Comparison of ENCODE assay signal across 8 mouse cellular contexts in the genomic region with DNA sequence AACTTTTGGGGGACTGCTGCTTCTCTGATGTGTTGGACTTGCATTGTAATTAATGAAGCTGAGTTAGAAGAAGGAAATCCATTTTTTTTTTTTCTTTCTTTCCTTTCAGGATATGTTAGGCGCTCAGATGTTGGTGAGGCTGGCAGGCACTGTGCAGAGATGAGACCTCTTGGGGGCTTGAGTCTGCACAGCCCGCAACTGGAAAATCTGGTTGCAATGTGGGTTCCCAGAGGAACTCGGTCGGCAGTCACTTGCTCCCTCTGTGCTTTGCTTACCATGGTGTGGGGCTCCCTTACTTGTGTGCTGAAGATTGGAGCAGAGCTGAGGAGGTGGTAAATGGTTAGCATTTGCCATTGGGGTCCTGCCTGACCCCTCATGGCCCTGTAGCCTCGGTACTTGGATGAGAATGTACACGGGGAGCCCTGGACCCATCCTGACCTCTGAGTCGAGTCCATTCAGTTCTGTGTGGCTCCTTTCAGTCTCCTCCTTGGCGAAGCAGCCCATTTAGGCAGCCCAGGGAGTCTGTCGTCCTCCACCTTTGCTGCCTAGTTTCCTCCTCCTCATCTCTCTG. TPM values are rescaled to one million over a fixed set of nuclear protein-coding genes. Genes with fewer than 3 reads are reported as not detected.
DNase-seq lines count a peak whose midpoint lies in the region; ATAC-seq and TF ChIP-seq lines count a peak whose summit lies in the region.

No protein-coding gene starts in this region.

- TF ChIP-seq EP300 in stomach, postnatal 0 days (optimal IDR thresholded peaks at IDR 0.05), result no peak

- H3K4me2 ChIP-seq in forebrain, embryonic 13.5 days, result peak overlapping the region; percentile 77
- H3K4me2 ChIP-seq in liver, embryonic 13.5 days, result peak overlapping the region; percentile 85
- peak overlapping the region; percentile 90 for H3K4me2 ChIP-seq in stomach, postnatal 0 days (replicated peaks; ENCODE audit: low read depth)

- H3K27ac ChIP-seq in gastrocnemius, adult 2 months, result peak overlapping the region; percentile 99
- no peak overlapping the region for H3K27ac ChIP-seq in forebrain, embryonic 13.5 days
- H3K27ac ChIP-seq in liver, embryonic 13.5 days, result peak overlapping the region; percentile 71
- H3K27ac ChIP-seq in stomach, postnatal 0 days (replicated peaks), result peak overlapping the region; percentile 81

- WGBS in forebrain, embryonic 13.5 days, result 48% methylated on average over 9 of the region's 9 CpGs
- 45% methylated on average over 9 of the region's 9 CpGs for WGBS in liver, embryonic 13.5 days (ENCODE audit: insufficient replicate concordance)
- 39% methylated on average over 9 of the region's 9 CpGs for WGBS in stomach, postnatal 0 days

- H3K27me3 ChIP-seq in forebrain, embryonic 13.5 days, result peaks cover 7% of the 10 kb centered on the region; the same call in 1 of the 2 replicates
- no peaks in the 10 kb centered on the region for H3K27me3 ChIP-seq in liver, embryonic 13.5 days
- H3K27me3 ChIP-seq in stomach, postnatal 0 days (ENCODE audit: control insufficient read depth, insufficient read depth, low read length), result no peaks in the 10 kb centered on the region

- intact Hi-C loops in gastrocnemius, adult 2 months (cut with DNase I), result loop anchor here (5.0 kb wide), 2 partner anchors 33 to 52 kb away; no protein-coding TSS in a partner anchor
- intact Hi-C loops in gastrocnemius, postnatal 36 days (cut with DNase I), result loop anchor here (5.0 kb wide), 2 partner anchors 52 to 142 kb away; no protein-coding TSS in a partner anchor

- no peaks in the 10 kb centered on the region for H3K9me3 ChIP-seq in forebrain, embryonic 13.5 days (replicated peaks)
- no peaks in the 10 kb centered on the region for H3K9me3 ChIP-seq in liver, embryonic 13.5 days (replicated peaks)
- H3K9me3 ChIP-seq in stomach, postnatal 0 days (ENCODE audit: control insufficient read depth, low read length), result no peaks in the 10 kb centered on the region

- peaks cover 35% of the 10 kb centered on the region for H3K4me1 ChIP-seq in forebrain, embryonic 13.5 days
- peaks cover 71% of the 10 kb centered on the region for H3K4me1 ChIP-seq in liver, embryonic 13.5 days (replicated peaks)
- peaks cover 12% of the 10 kb centered on the region for H3K4me1 ChIP-seq in stomach, postnatal 0 days (replicated peaks; ENCODE audit: control insufficient read depth, insufficient read depth)

- peaks cover 14% of the 10 kb centered on the region; the same call in 1 of the 2 replicates for H3K36me3 ChIP-seq in forebrain, embryonic 13.5 days (ENCODE audit: poor library complexity, severe bottlenecking)
- H3K36me3 ChIP-seq in liver, embryonic 13.5 days, result 0 out of 2 replicates have a peak, but pooled peaks cover 4% of the 10 kb centered on the region
- H3K36me3 ChIP-seq in stomach, postnatal 0 days (ENCODE audit: control insufficient read depth, insufficient read depth, low read length), result no peaks in the 10 kb centered on the region

- H3K4me3 ChIP-seq in gastrocnemius, adult 2 months, result peak overlapping the region; percentile 87
- H3K4me3 ChIP-seq in forebrain, embryonic 13.5 days, result peak overlapping the region; percentile 55
- peak overlapping the region; percentile 74 for H3K4me3 ChIP-seq in liver, embryonic 13.5 days (replicated peaks)
- H3K4me3 ChIP-seq in stomach, postnatal 0 days (ENCODE audit: low read depth, low read length), result peak overlapping the region; percentile 69

- peak overlapping the region; percentile 77 for H3K9ac ChIP-seq in forebrain, embryonic 13.5 days
- peak overlapping the region; percentile 84 for H3K9ac ChIP-seq in liver, embryonic 13.5 days
- peak overlapping the region; percentile 83 for H3K9ac ChIP-seq in stomach, postnatal 0 days (ENCODE audit: low read length)

- peak; percentile 34 for ATAC-seq in forebrain, embryonic 13.5 days
- no peak for ATAC-seq in liver, embryonic 13.5 days (ENCODE audit: low read depth)
- ATAC-seq in stomach, postnatal 0 days (ENCODE audit: low FRiP score, low TSS enrichment), result no peak

- DNase-seq in gastrocnemius, adult 2 months, result no peak
- no peak for DNase-seq in gastrocnemius, postnatal 36 days
- peak; percentile 13 to 14 for DNase-seq in B cell, adult 2 months
- no peak for DNase-seq in liver, embryonic 13.5 days
- no peak for DNase-seq in stomach, postnatal 0 days (ENCODE audit: low spot score)
- DNase-seq in urinary bladder, postnatal 36 days (ENCODE audit: low spot score in 2 of 2), result no peak
- no peak for DNase-seq in ovary, postnatal 14 days (ENCODE audit: low spot score)

- TF ChIP-seq CTCF in gastrocnemius, adult 2 months (IDR thresholded peaks at IDR 0.05), result no peak
- TF ChIP-seq CTCF in stomach, postnatal 0 days (IDR thresholded peaks at IDR 0.05; ENCODE audit: low read depth), result no peak

RNA-seq across cellular contexts. Expression of gene Tmem268, which starts 0.6 kb away (rescaled TPM):
- 10 to 100 TPM; 13.3 to 14.7 TPM for total RNA-seq in gastrocnemius, adult 2 months (2021)
- 10 to 100 TPM; 14.0 to 14.5 TPM for total RNA-seq in gastrocnemius, postnatal 36 days (2021)
- 4.4 and 4.7 TPM in 2 replicates for polyA plus RNA-seq in forebrain, embryonic 13.5 days (2015; fragmentation: Nextera tagmentation; extraction: Ambion mirVana)
- polyA plus RNA-seq in liver, embryonic 13.5 days (2015; fragmentation: Nextera tagmentation; extraction: Ambion mirVana), result 6.4 and 7.9 TPM in 2 replicates
- polyA plus RNA-seq in stomach, postnatal 0 days (2015; fragmentation: Nextera tagmentation; extraction: Ambion mirVana), result 4.3 and 4.9 TPM in 2 replicates

RNA-seq across cellular contexts. Expression of gene Atp6v1g1, which starts 14.6 kb away (rescaled TPM):
- 100 to 1,000 TPM; 212 to 239 TPM for total RNA-seq in gastrocnemius, adult 2 months (2021)
- 100 to 1,000 TPM; 209 to 253 TPM for total RNA-seq in gastrocnemius, postnatal 36 days (2021)
- polyA plus RNA-seq in forebrain, embryonic 13.5 days (2015; fragmentation: Nextera tagmentation; extraction: Ambion mirVana), result 444 and 467 TPM in 2 replicates
- 125 and 135 TPM in 2 replicates for polyA plus RNA-seq in liver, embryonic 13.5 days (2015; fragmentation: Nextera tagmentation; extraction: Ambion mirVana)
- polyA plus RNA-seq in stomach, postnatal 0 days (2015; fragmentation: Nextera tagmentation; extraction: Ambion mirVana), result 221 and 234 TPM in 2 replicates

RNA-seq across cellular contexts. Expression of gene Gm11213, which starts 45.8 kb away (rescaled TPM):
- not detected for total RNA-seq in gastrocnemius, adult 2 months (2021)
- total RNA-seq in gastrocnemius, postnatal 36 days (2021), result not detected
- not detected in 2 replicates for polyA plus RNA-seq in forebrain, embryonic 13.5 days (2015; fragmentation: Nextera tagmentation; extraction: Ambion mirVana)
- polyA plus RNA-seq in liver, embryonic 13.5 days (2015; fragmentation: Nextera tagmentation; extraction: Ambion mirVana), result not detected in 2 replicates
- polyA plus RNA-seq in stomach, postnatal 0 days (2015; fragmentation: Nextera tagmentation; extraction: Ambion mirVana), result not detected in 2 replicates

Comparison
In these comparisons a context has a peak if more than half of its experiments do, and no peak if none do; other contexts are left out.
1. DNase-seq: peak in B cell, adult 2 months (2 of 2); none in gastrocnemius, adult 2 months (single experiment), gastrocnemius, postnatal 36 days (0 of 2), liver, embryonic 13.5 days (single experiment), stomach, postnatal 0 days (single experiment), urinary bladder, postnatal 36 days (0 of 2) and ovary, postnatal 14 days (single experiment).
2. Peak in every context shown above with its lines, with median percentiles within 50 percentile points of each other: H3K4me3 ChIP-seq, H3K4me2 ChIP-seq and H3K9ac ChIP-seq.